Mouse (Mus musculus) embryonic facial prominence, embryonic 15.5 days (tissue): ENCODE results near the gene Mboat2. TPM values are rescaled to one million over a fixed set of nuclear protein-coding genes. Genes with fewer than 3 reads are reported as not detected.
A peak's percentile ranks its signal among the peaks of the same experiment; 100 is the strongest.

Experiments used
- ATAC-seq: fragments of 200-750 bp; cut with Nextera tagmentation; 2 replicates; pipeline ENCODE4 v1.8.0; 2017; ENCODE audit warnings: low read depth, moderate TSS enrichment; ENCODE audit not compliant: insufficient number of reproducible peaks, low FRiP score, low TSS enrichment
- H3K27ac ChIP-seq: fragments of 300-500 bp; sonication (generic); replicated peaks from 2 replicates; pipeline ENCODE4 v1.5.1; 2015; ENCODE audit warnings: mild to moderate bottlenecking, inconsistent platforms
- H3K27me3 ChIP-seq: fragments of 300-500 bp; sonication (generic); 2 replicates; pipeline ENCODE4 v1.6.1; 2015; ENCODE audit warnings: inconsistent platforms
- H3K36me3 ChIP-seq: fragments of 300-500 bp; sonication (generic); 2 replicates; pipeline ENCODE4 v1.6.1; 2015; ENCODE audit warnings: mild to moderate bottlenecking, inconsistent platforms
- H3K4me1 ChIP-seq: fragments of 300-500 bp; sonication (generic); 2 replicates; pipeline ENCODE4 v1.6.1; 2015; ENCODE audit warnings: inconsistent platforms
- H3K4me2 ChIP-seq: fragments of 300-500 bp; sonication (generic); replicated peaks from 2 replicates; pipeline ENCODE4 v1.6.1; 2015; ENCODE audit warnings: mild to moderate bottlenecking, inconsistent platforms
- H3K4me3 ChIP-seq: fragments of 300-500 bp; sonication (generic); replicated peaks from 2 replicates; pipeline ENCODE4 v1.5.1; 2015; ENCODE audit warnings: mild to moderate bottlenecking, inconsistent platforms
- H3K9ac ChIP-seq: fragments of 300-500 bp; sonication (generic); 2 replicates; pipeline ENCODE4 v1.6.1; 2015; ENCODE audit warnings: inconsistent platforms
- H3K9me3 ChIP-seq: fragments of 300-500 bp; sonication (generic); replicated peaks from 2 replicates; pipeline ENCODE4 v1.6.1; 2016; ENCODE audit warnings: inconsistent platforms
- WGBS: fragments of 180-500 bp; shearing (Covaris S2); methylation state at CpG from one replicate; pipeline ENCODE4 v1.1.7; 2015; 5-methylcytosine and 5-hydroxymethylcytosine counted together
- polyA plus RNA-seq: library from polyadenylated mRNA; unstranded; fragments of >200 nt; fragmentation: Nextera tagmentation; extraction: Ambion mirVana; gene quantifications from 2 replicates; pipeline ENCODE4 v1.2.1, GENCODE M21; 2015

Mboat2 gene
- polyA plus RNA-seq, 1 experiment from 2014 or later, result 69.0 TPM

GRCm38 (mm10) chr12:24863762-24864161, 33.1 kb downstream of the Mboat2 start:
- Histone ChIP-seq H3K9me3 (no peaks in the 10 kb centered on the region), H3K4me3 (no peak overlapping the region), H3K27ac (no peak overlapping the region), H3K9ac (no peak overlapping the region), H3K36me3 (no peaks in the 10 kb centered on the region), H3K4me2 (no peak overlapping the region), H3K4me1 (peaks cover 14% of the 10 kb centered on the region), H3K27me3 (no peaks in the 10 kb centered on the region)
- no peak for ATAC-seq
- 17% methylated on average over 1 of the region's 1 CpGs for WGBS

- Histone ChIP-seq H3K4me3 (no peak overlapping the region), H3K9ac (no peak overlapping the region), H3K4me1 (peaks cover 15% of the 10 kb centered on the region), H3K36me3 (no peaks in the 10 kb centered on the region), H3K9me3 (no peaks in the 10 kb centered on the region), H3K4me2 (no peak overlapping the region), H3K27ac (no peak overlapping the region), H3K27me3 (no peaks in the 10 kb centered on the region)
- ATAC-seq, result no peak
- WGBS, result 77% methylated on average over 6 of the region's 6 CpGs
Measured at GRCm38 (mm10) chr12:24866645-24867044, 36.0 kb downstream of the Mboat2 start.

- H3K27ac ChIP-seq, result no peak overlapping the region
- H3K36me3 ChIP-seq, result no peaks in the 10 kb centered on the region
- no peak overlapping the region for H3K9ac ChIP-seq
- H3K27me3 ChIP-seq, result no peaks in the 10 kb centered on the region
- WGBS, result 70% methylated on average over 4 of the region's 4 CpGs
- H3K4me3 ChIP-seq, result no peak overlapping the region
- H3K9me3 ChIP-seq, result no peaks in the 10 kb centered on the region
- H3K4me1 ChIP-seq, result peaks cover 21% of the 10 kb centered on the region
- no peak for ATAC-seq
- no peak overlapping the region for H3K4me2 ChIP-seq
Measured at GRCm38 (mm10) chr12:24868694-24869093, 38.0 kb downstream of the Mboat2 start.

- WGBS, result 71% methylated on average over 5 of the region's 5 CpGs
- H3K4me1 ChIP-seq, result peaks cover 21% of the 10 kb centered on the region
- no peak overlapping the region for H3K9ac ChIP-seq
- H3K27ac ChIP-seq, result no peak overlapping the region
- no peaks in the 10 kb centered on the region for H3K27me3 ChIP-seq
- no peak overlapping the region for H3K4me3 ChIP-seq
- H3K9me3 ChIP-seq, result no peaks in the 10 kb centered on the region
- no peak for ATAC-seq
- H3K4me2 ChIP-seq, result no peak overlapping the region
- no peaks in the 10 kb centered on the region for H3K36me3 ChIP-seq
Measured at GRCm38 (mm10) chr12:24869231-24869630, 38.6 kb downstream of the Mboat2 start.

GRCm38 (mm10) chr12:24870901-24871300, 40.2 kb downstream of the Mboat2 start:
- H3K4me1 ChIP-seq, result peaks cover 21% of the 10 kb centered on the region
- no peak overlapping the region for H3K9ac ChIP-seq
- 67% methylated on average over 4 of the region's 4 CpGs for WGBS
- no peak for ATAC-seq
- H3K27ac ChIP-seq, result no peak overlapping the region
- H3K27me3 ChIP-seq, result no peaks in the 10 kb centered on the region
- H3K4me2 ChIP-seq, result no peak overlapping the region
- no peak overlapping the region for H3K4me3 ChIP-seq
- no peaks in the 10 kb centered on the region for H3K36me3 ChIP-seq
- no peaks in the 10 kb centered on the region for H3K9me3 ChIP-seq

GRCm38 (mm10) chr12:24872264-24872663, 41.6 kb downstream of the Mboat2 start:
- Histone ChIP-seq H3K4me1 (peaks cover 26% of the 10 kb centered on the region), H3K4me2 (no peak overlapping the region), H3K4me3 (no peak overlapping the region), H3K36me3 (no peaks in the 10 kb centered on the region), H3K27ac (no peak overlapping the region), H3K27me3 (no peaks in the 10 kb centered on the region), H3K9me3 (no peaks in the 10 kb centered on the region), H3K9ac (no peak overlapping the region)
- 62% methylated on average over 8 of the region's 8 CpGs for WGBS
- no peak for ATAC-seq

GRCm38 (mm10) chr12:24872689-24873088, 42.0 kb downstream of the Mboat2 start:
- H3K4me3 ChIP-seq, result no peak overlapping the region
- H3K27me3 ChIP-seq, result no peaks in the 10 kb centered on the region
- 80% methylated on average over 10 of the region's 10 CpGs for WGBS
- no peak for ATAC-seq
- peaks cover 30% of the 10 kb centered on the region for H3K4me1 ChIP-seq
- no peaks in the 10 kb centered on the region for H3K36me3 ChIP-seq
- no peak overlapping the region for H3K4me2 ChIP-seq
- H3K9me3 ChIP-seq, result no peaks in the 10 kb centered on the region
- H3K27ac ChIP-seq, result no peak overlapping the region
- H3K9ac ChIP-seq, result no peak overlapping the region

- H3K4me3 ChIP-seq, result no peak overlapping the region
- no peaks in the 10 kb centered on the region for H3K9me3 ChIP-seq
- no peaks in the 10 kb centered on the region for H3K27me3 ChIP-seq
- no peak overlapping the region for H3K9ac ChIP-seq
- no peak overlapping the region for H3K27ac ChIP-seq
- no peak for ATAC-seq
- peaks cover 24% of the 10 kb centered on the region for H3K4me1 ChIP-seq
- no peaks in the 10 kb centered on the region for H3K36me3 ChIP-seq
- H3K4me2 ChIP-seq, result no peak overlapping the region
- 71% methylated on average over 1 of the region's 1 CpGs for WGBS
Measured at GRCm38 (mm10) chr12:24875908-24876307, 45.2 kb downstream of the Mboat2 start.

- peaks cover 21% of the 10 kb centered on the region for H3K4me1 ChIP-seq
- no peak overlapping the region for H3K9ac ChIP-seq
- H3K4me2 ChIP-seq, result no peak overlapping the region
- no peak overlapping the region for H3K4me3 ChIP-seq
- H3K27me3 ChIP-seq, result no peaks in the 10 kb centered on the region
- H3K27ac ChIP-seq, result peak overlapping the region; percentile 76
- 35% methylated on average over 7 of the region's 7 CpGs for WGBS
- no peaks in the 10 kb centered on the region for H3K9me3 ChIP-seq
- ATAC-seq, result no peak
- H3K36me3 ChIP-seq, result no peaks in the 10 kb centered on the region
Measured at GRCm38 (mm10) chr12:24877231-24877630, 46.6 kb downstream of the Mboat2 start.

- no peak for ATAC-seq
- no peak overlapping the region for H3K9ac ChIP-seq
- peaks cover 16% of the 10 kb centered on the region for H3K4me1 ChIP-seq
- H3K27me3 ChIP-seq, result no peaks in the 10 kb centered on the region
- WGBS, result 84% methylated on average over 6 of the region's 6 CpGs
- no peak overlapping the region for H3K4me3 ChIP-seq
- H3K4me2 ChIP-seq, result no peak overlapping the region
- H3K36me3 ChIP-seq, result peaks cover 5% of the 10 kb centered on the region; the same call in 1 of the 2 replicates
- H3K27ac ChIP-seq, result no peak overlapping the region
- H3K9me3 ChIP-seq, result no peaks in the 10 kb centered on the region
Measured at GRCm38 (mm10) chr12:24878090-24878489, 47.4 kb downstream of the Mboat2 start.

- WGBS, result 58% methylated on average over 5 of the region's 5 CpGs
- Histone ChIP-seq H3K4me3 (no peak overlapping the region), H3K27ac (no peak overlapping the region), H3K27me3 (no peaks in the 10 kb centered on the region), H3K4me1 (peaks cover 16% of the 10 kb centered on the region), H3K4me2 (no peak overlapping the region), H3K36me3 (peaks cover 12% of the 10 kb centered on the region; the same call in 1 of the 2 replicates), H3K9me3 (no peaks in the 10 kb centered on the region), H3K9ac (no peak overlapping the region)
- ATAC-seq, result no peak
Measured at GRCm38 (mm10) chr12:24878735-24879362, 48.2 kb downstream of the Mboat2 start.

GRCm38 (mm10) chr12:24879613-24880029, 48.9 kb downstream of the Mboat2 start:
- 64% methylated on average over 10 of the region's 10 CpGs for WGBS
- peaks cover 14% of the 10 kb centered on the region; the same call in 1 of the 2 replicates for H3K36me3 ChIP-seq
- no peaks in the 10 kb centered on the region for H3K9me3 ChIP-seq
- peaks cover 16% of the 10 kb centered on the region for H3K4me1 ChIP-seq
- ATAC-seq, result no peak
- no peak overlapping the region for H3K27ac ChIP-seq
- H3K9ac ChIP-seq, result no peak overlapping the region
- H3K4me2 ChIP-seq, result no peak overlapping the region
- H3K4me3 ChIP-seq, result no peak overlapping the region
- H3K27me3 ChIP-seq, result no peaks in the 10 kb centered on the region
